Mouse (Mus musculus): Measurements from ENCODE around the gene Gli3.

GRCm38 (mm10) chr13:15550731-15551130 lies 87.7 kb downstream of the Gli3 start:
- TF ChIP-seq CTCF (IDR thresholded peaks at IDR 0.05; ENCODE audit: control insufficient read depth, insufficient read depth, insufficient read length), result no peak
- no peak for TF ChIP-seq MAX (IDR thresholded peaks at IDR 0.05)
- TF ChIP-seq MYOD1 (IDR thresholded peaks at IDR 0.05; ENCODE audit: control insufficient read depth, insufficient read length, low read depth), result no peak
- no peak for TF ChIP-seq CEBPB (IDR thresholded peaks at IDR 0.05; ENCODE audit: low read depth)
